Mouse (Mus musculus) kidney, postnatal 36 days (tissue): ENCODE measurements around the gene Slc45a2.

Source experiments
- DNase-seq, 2 experiments: peaks; one replicate each; pipeline ENCODE4 v3.0.0; 2021 to 2022; ENCODE audit warnings: mixed read lengths in 2 of 2

Slc45a2 gene

GRCm38 (mm10) chr15:11008756-11009155 is 8.2 kb downstream of the Slc45a2 start:
- DNase-seq: peak; percentile 40 to 55

- no peak for DNase-seq
These were observed 10.5 kb downstream of the Slc45a2 start for GRCm38 (mm10) chr15:11010976-11011548.

GRCm38 (mm10) chr15:11014931-11015330 is 14.4 kb downstream of the Slc45a2 start:
- no peak for DNase-seq

GRCm38 (mm10) chr15:11026801-11027561 is 26.5 kb downstream of the Slc45a2 start:
- peak; percentile 12 to 63 for DNase-seq

GRCm38 (mm10) chr15:11030188-11030587 is 29.7 kb downstream of the Slc45a2 start:
- no peak for DNase-seq

- no peak for DNase-seq
These were observed 35.5 kb downstream of the Slc45a2 start for GRCm38 (mm10) chr15:11035947-11036474.

GRCm38 (mm10) chr15:11036535-11037375 is 36.2 kb downstream of the Slc45a2 start:
- DNase-seq: peak in 1 of 2 experiments; percentile 42

- DNase-seq: no peak
These were observed 36.8 kb downstream of the Slc45a2 start for GRCm38 (mm10) chr15:11037376-11037695.

- DNase-seq: peak in 1 of 2 experiments; percentile 18
These were observed 37.2 kb downstream of the Slc45a2 start, which contains the start of gene Rxfp3 for GRCm38 (mm10) chr15:11037711-11038110. Gene Rxfp3 (minus strand): TSS chr15:11037991.

- DNase-seq: peak; percentile 29 to 71
These were observed 38.0 kb downstream of the Slc45a2 start for GRCm38 (mm10) chr15:11038476-11038875.

- DNase-seq: no peak
These were observed 39.5 kb downstream of the Slc45a2 start for GRCm38 (mm10) chr15:11040067-11040466.

GRCm38 (mm10) chr15:11041229-11041628 is 40.7 kb downstream of the Slc45a2 start:
- no peak for DNase-seq

GRCm38 (mm10) chr15:11042828-11043227 is 42.3 kb downstream of the Slc45a2 start:
- no peak for DNase-seq

- no peak for DNase-seq
These were observed 53.3 kb downstream of the Slc45a2 start for GRCm38 (mm10) chr15:11053678-11054439.

- no peak for DNase-seq
These were observed 54.0 kb downstream of the Slc45a2 start for GRCm38 (mm10) chr15:11054440-11055080.

GRCm38 (mm10) chr15:11062903-11063302 is 62.4 kb downstream of the Slc45a2 start:
- DNase-seq: no peak

- peak; percentile 14 to 54 for DNase-seq
These were observed 63.6 kb downstream of the Slc45a2 start for GRCm38 (mm10) chr15:11064160-11064557.

- peak; percentile 71 to 74 for DNase-seq
These were observed 64.3 kb downstream of the Slc45a2 start, which contains the start of gene Adamts12 for GRCm38 (mm10) chr15:11064558-11065411. Gene Adamts12 (plus strand): TSS chr15:11064790.

- no peak for DNase-seq
These were observed 65.1 kb downstream of the Slc45a2 start for GRCm38 (mm10) chr15:11065528-11066171.

GRCm38 (mm10) chr15:11066299-11066698 is 65.8 kb downstream of the Slc45a2 start:
- DNase-seq: no peak
